Comparison of ENCODE assay signal across 12 mouse cellular contexts in the genomic region with DNA sequence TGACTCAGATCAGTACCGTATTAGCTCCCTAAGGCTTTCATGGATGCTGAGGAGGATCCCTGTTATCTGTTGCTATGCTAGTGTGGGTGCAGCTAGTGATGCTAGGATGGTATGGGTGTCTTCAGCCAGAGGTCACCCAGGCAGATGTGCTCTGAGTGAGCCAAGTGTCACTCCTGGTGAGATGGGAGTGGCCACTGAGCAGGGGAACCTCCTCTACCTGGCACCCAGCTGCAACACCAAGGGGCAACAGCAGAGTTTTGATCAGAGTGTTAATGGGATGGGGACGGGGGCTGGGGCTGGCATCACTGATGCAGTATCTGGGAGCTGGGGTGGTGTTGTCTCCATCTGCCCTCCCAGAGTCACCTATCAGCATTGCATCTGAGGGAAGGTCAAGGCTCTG.
A peak's percentile ranks its signal among the peaks of the same experiment; 100 is the strongest.
DNase-seq lines count a peak whose midpoint lies in the region; ATAC-seq lines count a peak whose summit lies in the region.
"Had no signal": no experiment of that assay in that cellular context is flagged by ENCODE, and none has a peak within 500 bp of the region (broad histone marks: within the 10 kb centered on the region; RNA-seq: fewer than 3 reads in every experiment).

No protein-coding gene starts in this region.

- 0 out of 2 replicates have a peak overlapping the region, but pooled peaks have one; percentile 70 for H3K4me2 ChIP-seq in heart, embryonic 13.5 days
- no peak overlapping the region for H3K4me2 ChIP-seq in lung, embryonic 15.5 days
- no peak overlapping the region for H3K4me2 ChIP-seq in stomach, embryonic 16.5 days (ENCODE audit: low read depth, low read length)

- H3K4me1 ChIP-seq in heart, embryonic 13.5 days = peaks cover 35% of the 10 kb centered on the region
- peaks cover 25% of the 10 kb centered on the region for H3K4me1 ChIP-seq in lung, embryonic 15.5 days
- peaks cover 36% of the 10 kb centered on the region for H3K4me1 ChIP-seq in midbrain, embryonic 10.5 days
- peaks cover 21% of the 10 kb centered on the region for H3K4me1 ChIP-seq in stomach, embryonic 16.5 days (ENCODE audit: control insufficient read depth, insufficient read depth, low read length)

- H3K27ac ChIP-seq in heart, embryonic 13.5 days (replicated peaks) = peak overlapping the region; percentile 100
- peak overlapping the region; percentile 96 for H3K27ac ChIP-seq in lung, embryonic 15.5 days
- peak overlapping the region; percentile 89 for H3K27ac ChIP-seq in midbrain, embryonic 10.5 days (replicated peaks)
- peak overlapping the region; percentile 96; the same call in 1 of the 2 replicates for H3K27ac ChIP-seq in stomach, embryonic 16.5 days (ENCODE audit: low read length)

- peak overlapping the region; percentile 61 for H3K9ac ChIP-seq in heart, embryonic 13.5 days
- H3K9ac ChIP-seq in lung, embryonic 15.5 days = no peak overlapping the region
- no peak overlapping the region; the same call in 1 of the 2 replicates for H3K9ac ChIP-seq in stomach, embryonic 16.5 days (ENCODE audit: low read length)

- peaks cover 9% of the 10 kb centered on the region; the same call in 1 of the 2 replicates for H3K9me3 ChIP-seq in heart, embryonic 13.5 days
- H3K9me3 ChIP-seq in lung, embryonic 15.5 days = peaks cover 4% of the 10 kb centered on the region; the same call in 1 of the 2 replicates
- H3K9me3 ChIP-seq in midbrain, embryonic 10.5 days (replicated peaks) = peaks cover 15% of the 10 kb centered on the region
- H3K9me3 ChIP-seq in stomach, embryonic 16.5 days (replicated peaks; ENCODE audit: control insufficient read depth, low read length) = peaks cover 7% of the 10 kb centered on the region

- no peaks in the 10 kb centered on the region for H3K27me3 ChIP-seq in heart, embryonic 13.5 days (replicated peaks)
- H3K27me3 ChIP-seq in lung, embryonic 15.5 days = no peaks in the 10 kb centered on the region
- H3K27me3 ChIP-seq in midbrain, embryonic 10.5 days (ENCODE audit: low read depth, poor library complexity, severe bottlenecking) = peaks cover 34% of the 10 kb centered on the region
- H3K27me3 ChIP-seq in stomach, embryonic 16.5 days (ENCODE audit: control insufficient read depth, insufficient read depth, low read length) = no peaks in the 10 kb centered on the region

- no peak for ATAC-seq in heart, embryonic 13.5 days (ENCODE audit: extremely low read depth, insufficient number of reproducible peaks, low FRiP score, low TSS enrichment)
- ATAC-seq in lung, embryonic 15.5 days (ENCODE audit: borderline replicate concordance, extremely low read depth, low FRiP score, low TSS enrichment) = no peak
- ATAC-seq in stomach, embryonic 16.5 days (ENCODE audit: insufficient read depth, low FRiP score) = no peak

- no peak for DNase-seq in heart, postnatal 14 days
- no peak for DNase-seq in lung, postnatal 25 days (ENCODE audit: low spot score)
- no peak for DNase-seq in midbrain, embryonic 10.5 days (ENCODE audit: low spot score)
- no peak for DNase-seq in left cerebral cortex, postnatal 36 days (ENCODE audit: low spot score in 2 of 2)
- no peak for DNase-seq in Muller cell, postnatal 12 days (ENCODE audit: inconsistent ontology term)
- DNase-seq: adrenal gland, adult 2 months; embryo, embryonic 11 days; kidney, adult 9 months; thymus, postnatal 14 days had no signal

- intact Hi-C loops in heart, postnatal 14 days (cut with DNase I) = no loop called here
- intact Hi-C loops in left cerebral cortex, postnatal 36 days (cut with DNase I) = loop anchor here (5.0 kb wide), 1 partner anchor 41 kb away; no protein-coding TSS in a partner anchor

- no peak overlapping the region for H3K4me3 ChIP-seq in heart, embryonic 13.5 days
- no peak overlapping the region for H3K4me3 ChIP-seq in lung, embryonic 15.5 days
- H3K4me3 ChIP-seq in midbrain, embryonic 10.5 days = no peak overlapping the region; the same call in 1 of the 2 replicates
- H3K4me3 ChIP-seq in stomach, embryonic 16.5 days (replicated peaks; ENCODE audit: low read length) = no peak overlapping the region

- 0 out of 2 replicates have a peak, but pooled peaks cover 7% of the 10 kb centered on the region for H3K36me3 ChIP-seq in heart, embryonic 13.5 days
- no peaks in the 10 kb centered on the region for H3K36me3 ChIP-seq in lung, embryonic 15.5 days
- H3K36me3 ChIP-seq in midbrain, embryonic 10.5 days = 0 out of 2 replicates have a peak, but pooled peaks cover 7% of the 10 kb centered on the region
- H3K36me3 ChIP-seq in stomach, embryonic 16.5 days (ENCODE audit: control insufficient read depth, insufficient read depth, low read length) = no peaks in the 10 kb centered on the region

- WGBS in heart, embryonic 13.5 days = 69% methylated on average over 2 of the region's 2 CpGs
- WGBS in lung, embryonic 15.5 days = 81% methylated on average over 2 of the region's 2 CpGs
- 85% methylated on average over 2 of the region's 2 CpGs for whole genome bisulfite sequencing in midbrain, embryonic 10.5 days
- 81% methylated on average over 2 of the region's 2 CpGs for WGBS in stomach, embryonic 16.5 days
